Mouse (Mus musculus): ENCODE measurements around the gene Enkur. TPM values are rescaled to one million over a fixed set of nuclear protein-coding genes. Genes with fewer than 3 reads are reported as not detected.

Gene Enkur
- total and polyA plus RNA-seq, 3 experiments: 0.22 TPM; not detected in 2

GRCm38 (mm10) chr2:21202754-21203153, 2.4 kb downstream of the Enkur start:
- DNase-seq (ENCODE audit: low spot score): no peak
- no peak overlapping the region for H3K4me3 ChIP-seq (ENCODE audit: low read depth, low read length)
- peaks cover 9% of the 10 kb centered on the region; the same call in 1 of the 2 replicates for H3K27me3 ChIP-seq (ENCODE audit: insufficient read depth, low read length)
- no peaks in the 10 kb centered on the region for H3K9me3 ChIP-seq (replicated peaks)
- peaks cover 19% of the 10 kb centered on the region for H3K4me1 ChIP-seq (ENCODE audit: insufficient read depth, low read depth, low read length)
- no peaks in the 10 kb centered on the region for H3K36me3 ChIP-seq (replicated peaks)
- ATAC-seq (ENCODE audit: extremely low read depth, insufficient number of reproducible peaks, low FRiP score, poor library complexity, severe bottlenecking): no peak
- TF ChIP-seq GATA2 (IDR thresholded peaks at IDR 0.05; ENCODE audit: borderline replicate concordance, low read depth, low read length) (no peak), GATA1 (IDR thresholded peaks at IDR 0.05; ENCODE audit: borderline replicate concordance, low read length) (no peak), CTCF (IDR thresholded peaks at IDR 0.05; ENCODE audit: low read depth, low read length) (no peak), POLR2AphosphoS5 (IDR thresholded peaks at IDR 0.05; ENCODE audit: insufficient replicate concordance, low read depth, low read length) (no peak), TAL1 (conservative IDR thresholded peaks at IDR 0.05; ENCODE audit: low read depth, low read length) (no peak)

DNA sequence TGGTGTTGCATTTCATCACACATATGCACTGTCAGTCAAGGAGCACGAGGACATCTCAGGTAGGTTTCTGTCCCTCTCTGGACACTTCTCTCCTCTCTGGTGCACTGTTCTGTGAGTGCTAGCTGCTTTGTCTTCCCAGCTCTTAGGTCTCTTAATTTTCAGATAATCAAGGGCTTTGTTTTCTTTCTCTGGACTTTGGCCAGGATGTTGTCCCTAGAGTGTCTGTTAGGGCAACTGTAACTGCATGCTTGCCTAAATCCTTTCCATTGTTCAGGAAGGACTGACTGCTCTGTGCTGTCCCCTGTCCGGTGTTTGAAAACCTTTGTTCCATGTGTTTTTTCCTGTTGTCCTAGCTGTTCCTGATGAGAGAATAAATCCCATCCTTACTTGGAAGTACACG, 6.1 kb downstream of the Enkur start:
- Histone ChIP-seq H3K27me3 (ENCODE audit: insufficient read depth, low read length) (peaks cover 9% of the 10 kb centered on the region; the same call in 1 of the 2 replicates), H3K4me1 (ENCODE audit: insufficient read depth, low read depth, low read length) (no peaks in the 10 kb centered on the region), H3K4me3 (ENCODE audit: low read depth, low read length) (no peak overlapping the region), H3K36me3 (replicated peaks) (no peaks in the 10 kb centered on the region), H3K9me3 (replicated peaks) (no peaks in the 10 kb centered on the region)
- TF ChIP-seq TAL1 (conservative IDR thresholded peaks at IDR 0.05; ENCODE audit: low read depth, low read length) (no peak), POLR2AphosphoS5 (IDR thresholded peaks at IDR 0.05; ENCODE audit: insufficient replicate concordance, low read depth, low read length) (no peak), CTCF (IDR thresholded peaks at IDR 0.05; ENCODE audit: low read depth, low read length) (no peak), GATA2 (IDR thresholded peaks at IDR 0.05; ENCODE audit: borderline replicate concordance, low read depth, low read length) (no peak), GATA1 (IDR thresholded peaks at IDR 0.05; ENCODE audit: borderline replicate concordance, low read length) (no peak)
- no peak for ATAC-seq (ENCODE audit: extremely low read depth, insufficient number of reproducible peaks, low FRiP score, poor library complexity, severe bottlenecking)
- DNase-seq (ENCODE audit: low spot score): no peak

- H3K4me1 ChIP-seq (ENCODE audit: insufficient read depth, low read depth, low read length): no peaks in the 10 kb centered on the region
- ATAC-seq (ENCODE audit: extremely low read depth, insufficient number of reproducible peaks, low FRiP score, poor library complexity, severe bottlenecking) (no peak), DNase-seq (ENCODE audit: low spot score) (no peak)
- no peak overlapping the region for H3K4me3 ChIP-seq (ENCODE audit: low read depth, low read length)
- H3K9me3 ChIP-seq (replicated peaks): no peaks in the 10 kb centered on the region
- H3K27me3 ChIP-seq (ENCODE audit: insufficient read depth, low read length): peaks cover 15% of the 10 kb centered on the region
- TF ChIP-seq GATA1 (IDR thresholded peaks at IDR 0.05; ENCODE audit: borderline replicate concordance, low read length): no peak
- no peak for TF ChIP-seq POLR2AphosphoS5 (IDR thresholded peaks at IDR 0.05; ENCODE audit: insufficient replicate concordance, low read depth, low read length)
- H3K36me3 ChIP-seq (replicated peaks): no peaks in the 10 kb centered on the region
These were observed 9.9 kb downstream of the Enkur start for GRCm38 (mm10) chr2:21195233-21195632.

GRCm38 (mm10) chr2:21191232-21191631, 13.9 kb downstream of the Enkur start:
- no peak for DNase-seq (ENCODE audit: low spot score)
- Histone ChIP-seq H3K4me3 (ENCODE audit: low read depth, low read length) (no peak overlapping the region), H3K27me3 (ENCODE audit: insufficient read depth, low read length) (peaks cover 9% of the 10 kb centered on the region), H3K9me3 (replicated peaks) (no peaks in the 10 kb centered on the region), H3K36me3 (replicated peaks) (no peaks in the 10 kb centered on the region), H3K4me1 (ENCODE audit: insufficient read depth, low read depth, low read length) (peaks cover 3% of the 10 kb centered on the region)
- TF ChIP-seq TAL1 (conservative IDR thresholded peaks at IDR 0.05; ENCODE audit: low read depth, low read length) (no peak), CTCF (IDR thresholded peaks at IDR 0.05; ENCODE audit: low read depth, low read length) (no peak), POLR2AphosphoS5 (IDR thresholded peaks at IDR 0.05; ENCODE audit: insufficient replicate concordance, low read depth, low read length) (no peak)
- ATAC-seq (ENCODE audit: extremely low read depth, insufficient number of reproducible peaks, low FRiP score, poor library complexity, severe bottlenecking): no peak

DNA sequence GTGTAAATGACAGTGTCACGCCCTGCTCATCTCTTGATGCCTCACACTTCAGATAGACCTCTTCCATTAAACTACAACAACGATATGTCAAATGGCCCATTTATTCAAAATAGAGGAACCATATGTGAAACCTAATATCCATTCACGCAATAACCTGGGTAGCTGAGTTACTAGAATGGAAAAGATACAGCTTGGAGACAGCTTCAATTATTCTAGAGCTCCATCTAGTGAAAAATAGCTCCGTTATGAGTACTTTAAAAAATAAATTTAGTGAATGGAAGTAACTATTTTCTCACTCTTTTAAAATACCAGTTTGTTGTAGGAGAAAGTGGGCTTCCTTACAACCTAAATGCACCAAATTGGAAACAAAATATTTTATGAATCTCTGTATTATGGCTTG, 16.6 kb downstream of the Enkur start:
- no peaks in the 10 kb centered on the region for H3K9me3 ChIP-seq (replicated peaks)
- H3K27me3 ChIP-seq (ENCODE audit: insufficient read depth, low read length): peaks cover 9% of the 10 kb centered on the region
- DNase-seq (ENCODE audit: low spot score): no peak

GRCm38 (mm10) chr2:21187576-21187975, 17.6 kb downstream of the Enkur start:
- Histone ChIP-seq H3K4me1 (ENCODE audit: insufficient read depth, low read depth, low read length) (peaks cover 3% of the 10 kb centered on the region), H3K36me3 (replicated peaks) (no peaks in the 10 kb centered on the region), H3K9me3 (replicated peaks) (no peaks in the 10 kb centered on the region), H3K27me3 (ENCODE audit: insufficient read depth, low read length) (peaks cover 6% of the 10 kb centered on the region), H3K4me3 (ENCODE audit: low read depth, low read length) (no peak overlapping the region)
- no peak for ATAC-seq (ENCODE audit: extremely low read depth, insufficient number of reproducible peaks, low FRiP score, poor library complexity, severe bottlenecking)
- DNase-seq (ENCODE audit: low spot score): peak; percentile 13
- TF ChIP-seq TAL1 (conservative IDR thresholded peaks at IDR 0.05; ENCODE audit: low read depth, low read length) (no peak), CTCF (IDR thresholded peaks at IDR 0.05; ENCODE audit: low read depth, low read length) (peak; percentile 62)

More for the DNA sequence above, 16.6 kb downstream of the Enkur start:
- no peak for TF ChIP-seq CTCF (IDR thresholded peaks at IDR 0.05; ENCODE audit: low read depth, low read length)
- TF ChIP-seq GATA2 (IDR thresholded peaks at IDR 0.05; ENCODE audit: borderline replicate concordance, low read depth, low read length): no peak
- no peak for TF ChIP-seq TAL1 (conservative IDR thresholded peaks at IDR 0.05; ENCODE audit: low read depth, low read length)
- no peak for TF ChIP-seq POLR2AphosphoS5 (IDR thresholded peaks at IDR 0.05; ENCODE audit: insufficient replicate concordance, low read depth, low read length)
- TF ChIP-seq GATA1 (IDR thresholded peaks at IDR 0.05; ENCODE audit: borderline replicate concordance, low read length): no peak
- Histone ChIP-seq H3K4me3 (ENCODE audit: low read depth, low read length) (no peak overlapping the region), H3K36me3 (replicated peaks) (no peaks in the 10 kb centered on the region), H3K4me1 (ENCODE audit: insufficient read depth, low read depth, low read length) (peaks cover 3% of the 10 kb centered on the region)
- ATAC-seq (ENCODE audit: extremely low read depth, insufficient number of reproducible peaks, low FRiP score, poor library complexity, severe bottlenecking): no peak

DNA sequence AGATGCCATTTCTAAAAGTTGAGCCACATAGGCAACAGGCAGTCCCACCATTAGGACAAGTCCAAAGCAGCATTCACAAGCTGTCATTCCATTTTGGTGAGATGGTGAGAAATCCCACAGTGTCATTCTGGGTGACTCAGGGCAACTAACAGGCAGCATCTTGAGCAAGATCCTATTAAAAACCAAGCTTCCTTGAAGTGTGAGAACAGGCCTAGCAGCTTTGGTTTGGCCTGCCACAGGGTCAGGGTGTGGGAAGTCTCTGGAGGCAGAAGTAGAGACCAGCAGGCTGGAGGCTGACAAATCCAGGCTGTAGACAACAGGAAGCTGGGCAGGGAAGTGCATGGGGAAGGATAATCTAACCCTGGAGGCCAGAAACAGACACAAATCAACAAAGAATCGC, 22.4 kb downstream of the Enkur start:
- Histone ChIP-seq H3K4me3 (ENCODE audit: low read depth, low read length) (no peak overlapping the region), H3K4me1 (ENCODE audit: insufficient read depth, low read depth, low read length) (peaks cover 3% of the 10 kb centered on the region), H3K36me3 (replicated peaks) (no peaks in the 10 kb centered on the region), H3K9me3 (replicated peaks) (no peaks in the 10 kb centered on the region), H3K27me3 (ENCODE audit: insufficient read depth, low read length) (peaks cover 9% of the 10 kb centered on the region; the same call in 1 of the 2 replicates)
- no peak for TF ChIP-seq CTCF (IDR thresholded peaks at IDR 0.05; ENCODE audit: low read depth, low read length)
- TF ChIP-seq GATA2 (IDR thresholded peaks at IDR 0.05; ENCODE audit: borderline replicate concordance, low read depth, low read length): no peak
- no peak for TF ChIP-seq POLR2AphosphoS5 (IDR thresholded peaks at IDR 0.05; ENCODE audit: insufficient replicate concordance, low read depth, low read length)
- no peak for TF ChIP-seq TAL1 (conservative IDR thresholded peaks at IDR 0.05; ENCODE audit: low read depth, low read length)
- no peak for TF ChIP-seq GATA1 (IDR thresholded peaks at IDR 0.05; ENCODE audit: borderline replicate concordance, low read length)
- ATAC-seq (ENCODE audit: extremely low read depth, insufficient number of reproducible peaks, low FRiP score, poor library complexity, severe bottlenecking) (no peak), DNase-seq (ENCODE audit: low spot score) (no peak)
